Mouse (Mus musculus) cerebellum, adult 8-10 months (tissue): ENCODE results near the gene Pald1.

ENCODE experiments used
- DNase-seq: peaks from one replicate; pipeline ENCODE4 v3.0.0; 2022

Pald1 gene

GRCm38 (mm10) chr10:61400407-61400806, 17.1 kb upstream of the Pald1 start:
- DNase-seq: no peak

DNA sequence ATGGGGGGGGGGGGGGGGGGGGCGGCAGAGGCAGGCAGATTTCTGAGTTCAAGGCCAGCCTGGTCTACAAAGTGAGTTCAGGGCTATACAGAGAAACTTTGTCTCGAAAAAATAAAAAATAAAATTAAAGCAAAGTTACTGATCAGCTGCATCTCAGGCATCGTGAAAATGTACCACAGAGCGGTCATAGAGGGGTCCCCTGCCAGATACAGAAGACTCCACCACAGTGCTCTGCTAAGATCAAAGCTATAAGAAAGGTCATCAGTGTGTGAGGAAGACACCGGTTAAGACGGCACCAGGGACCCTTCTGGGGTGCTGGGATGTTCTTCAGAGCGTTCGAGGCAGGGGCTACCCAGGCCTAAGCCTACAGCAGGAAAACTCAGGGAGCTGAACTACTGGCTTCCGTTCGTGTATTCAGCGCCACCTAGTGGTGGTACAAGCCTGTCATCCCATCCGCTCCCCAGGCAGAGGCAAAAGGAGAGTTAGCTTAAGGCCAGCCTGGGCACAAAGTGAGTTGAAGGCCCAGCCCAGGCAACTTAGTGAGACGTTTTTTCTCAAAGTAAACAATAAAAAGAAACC, 15.9 kb upstream of the Pald1 start:
- DNase-seq: peak; percentile 58

- no peak for DNase-seq
Observed at GRCm38 (mm10) chr10:61398125-61398524, 14.8 kb upstream of the Pald1 start.

DNA sequence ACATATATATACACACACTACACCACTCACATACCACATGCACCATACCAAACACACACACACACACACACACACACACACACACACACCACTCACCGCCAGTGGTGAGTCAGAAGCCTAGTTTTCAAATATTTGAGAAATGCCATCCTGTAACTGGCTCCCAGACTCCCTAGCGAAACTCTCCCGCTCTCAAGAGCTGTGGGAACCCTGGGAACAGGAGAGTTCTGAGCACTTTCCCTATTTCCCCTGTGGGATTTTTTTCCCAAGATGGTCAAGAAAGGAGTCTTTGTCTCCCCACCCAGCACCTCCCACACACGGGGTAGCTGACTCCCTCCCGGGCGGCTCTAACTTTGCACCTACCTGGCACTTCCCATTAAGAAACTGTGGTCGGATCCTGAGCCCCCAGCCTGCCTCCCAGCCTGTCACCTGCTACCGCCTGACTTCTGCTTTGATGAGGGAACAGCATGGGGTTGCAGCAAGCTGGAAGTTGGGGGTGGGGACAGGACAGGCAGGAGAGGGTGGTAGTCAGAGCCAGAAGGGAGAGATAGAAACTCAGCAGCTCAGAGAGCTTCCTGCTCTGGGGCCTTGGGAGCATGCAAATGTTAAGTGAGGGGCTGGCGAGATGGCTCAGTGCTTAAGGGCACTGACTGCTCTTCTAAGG, 11.3 kb upstream of the Pald1 start:
- DNase-seq: no peak

GRCm38 (mm10) chr10:61392584-61392983, 9.3 kb upstream of the Pald1 start:
- DNase-seq: no peak

GRCm38 (mm10) chr10:61390148-61390547, 6.8 kb upstream of the Pald1 start:
- no peak for DNase-seq

GRCm38 (mm10) chr10:61389020-61389419, 5.7 kb upstream of the Pald1 start:
- DNase-seq: no peak

GRCm38 (mm10) chr10:61386284-61386683, 3.0 kb upstream of the Pald1 start:
- no peak for DNase-seq

GRCm38 (mm10) chr10:61385174-61385573, 1.8 kb upstream of the Pald1 start:
- no peak for DNase-seq

DNA sequence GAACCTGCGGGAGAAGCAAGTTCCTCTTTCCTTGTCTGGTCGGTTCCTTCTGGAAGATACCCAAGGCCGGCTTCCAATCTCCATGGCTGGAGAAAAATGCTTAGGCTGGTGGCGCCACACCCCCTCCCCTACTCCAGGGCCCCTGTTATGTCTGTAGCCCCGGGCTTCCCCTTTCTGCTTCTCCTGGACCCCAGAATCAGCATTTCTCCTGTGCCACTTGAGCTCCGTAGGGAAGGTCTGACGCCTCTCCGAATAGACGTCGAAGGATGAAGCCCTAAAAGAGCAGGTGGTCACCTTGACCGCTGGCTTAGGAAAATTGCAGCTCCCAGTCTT, 351 bp upstream of the Pald1 start:
- DNase-seq: no peak

GRCm38 (mm10) chr10:61382281-61382731, 1.0 kb downstream of the Pald1 start:
- DNase-seq: no peak

DNA sequence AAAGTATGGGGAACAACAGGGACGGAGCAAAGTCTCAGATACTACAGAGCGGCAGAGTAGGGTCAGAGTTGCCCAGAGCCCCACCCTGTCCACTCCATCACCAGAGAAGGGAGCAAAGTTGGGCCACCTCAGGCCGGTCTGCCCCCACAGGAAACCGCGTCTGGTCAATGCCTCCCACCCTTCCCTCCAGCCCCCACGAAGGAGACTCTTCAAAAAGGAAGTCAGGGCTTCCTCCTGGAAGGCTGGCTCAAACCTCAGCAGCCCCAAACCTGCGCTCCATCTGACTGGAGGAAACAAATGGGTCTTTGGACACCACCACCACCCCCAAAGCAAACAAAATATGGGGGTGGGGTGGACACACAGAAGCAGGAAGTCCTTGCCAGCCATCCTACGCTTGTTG, 1.5 kb downstream of the Pald1 start:
- no peak for DNase-seq

- no peak for DNase-seq
Observed at GRCm38 (mm10) chr10:61380186-61380585, 3.1 kb downstream of the Pald1 start.

GRCm38 (mm10) chr10:61379340-61380040, 3.8 kb downstream of the Pald1 start:
- no peak for DNase-seq

DNA sequence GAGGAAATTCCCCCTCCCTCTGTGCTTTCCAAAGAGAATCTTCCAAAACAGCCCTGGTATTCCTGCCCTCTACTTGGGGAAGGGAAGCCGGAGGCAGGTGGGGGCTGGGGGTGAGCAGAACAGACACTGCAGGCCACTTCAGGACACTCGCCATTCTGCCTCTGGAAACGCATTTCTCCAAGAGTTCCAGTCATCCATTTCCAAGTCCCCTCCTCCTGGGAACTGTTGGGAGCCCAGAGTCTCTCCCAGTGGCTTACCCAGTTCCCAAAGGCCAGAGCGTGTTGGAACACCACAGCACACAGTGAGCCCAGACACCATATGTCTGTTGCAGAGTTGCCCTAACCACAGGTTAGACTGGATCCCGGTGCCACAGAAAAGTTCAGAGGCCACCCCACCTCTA, 4.6 kb downstream of the Pald1 start:
- no peak for DNase-seq

- no peak for DNase-seq
Observed at GRCm38 (mm10) chr10:61378050-61378449, 5.3 kb downstream of the Pald1 start.

- no peak for DNase-seq
Observed at GRCm38 (mm10) chr10:61374771-61375481, 8.4 kb downstream of the Pald1 start.

GRCm38 (mm10) chr10:61374076-61374475, 9.3 kb downstream of the Pald1 start:
- DNase-seq: no peak

- DNase-seq: peak; percentile 62
Observed at GRCm38 (mm10) chr10:61372585-61372923, 10.8 kb downstream of the Pald1 start.

GRCm38 (mm10) chr10:61371884-61372584, 11.3 kb downstream of the Pald1 start:
- no peak for DNase-seq

DNA sequence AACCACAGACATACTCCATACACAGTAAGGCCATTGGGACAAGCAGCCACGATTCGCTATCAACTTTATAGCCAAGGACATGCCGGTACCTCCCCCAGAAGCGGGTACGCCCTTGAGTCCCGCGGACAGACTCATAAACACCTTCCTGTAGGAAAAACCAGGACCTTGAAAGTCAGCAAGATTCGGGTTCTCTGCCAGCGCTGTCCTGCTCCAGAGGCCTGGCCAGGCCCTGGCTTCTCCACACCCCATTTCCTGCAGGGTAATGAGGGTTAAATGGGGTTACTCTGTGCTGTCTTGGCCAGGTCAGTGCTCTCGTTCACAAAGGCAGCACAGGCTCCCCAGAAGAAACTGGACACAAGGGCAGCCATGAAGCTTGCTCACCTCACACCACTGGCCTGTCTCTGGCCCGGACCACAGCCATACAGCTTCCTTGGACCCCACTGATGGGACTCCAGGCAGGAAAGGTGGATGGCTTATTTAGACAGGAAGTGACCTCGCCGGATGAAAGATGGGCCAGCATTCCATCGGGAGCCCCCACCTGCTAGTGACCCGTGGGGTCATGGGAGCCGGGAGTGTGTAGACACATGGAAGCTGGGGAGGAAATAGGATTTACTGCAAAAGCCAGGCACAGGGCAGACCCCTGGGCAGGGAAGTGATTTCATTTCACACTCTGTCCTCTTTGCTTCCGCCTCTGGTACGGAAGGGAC, 12.9 kb downstream of the Pald1 start:
- DNase-seq: no peak

GRCm38 (mm10) chr10:61369755-61370154, 13.6 kb downstream of the Pald1 start:
- DNase-seq: no peak

GRCm38 (mm10) chr10:61365902-61366301, 17.4 kb downstream of the Pald1 start:
- no peak for DNase-seq
